In the genomic region with DNA sequence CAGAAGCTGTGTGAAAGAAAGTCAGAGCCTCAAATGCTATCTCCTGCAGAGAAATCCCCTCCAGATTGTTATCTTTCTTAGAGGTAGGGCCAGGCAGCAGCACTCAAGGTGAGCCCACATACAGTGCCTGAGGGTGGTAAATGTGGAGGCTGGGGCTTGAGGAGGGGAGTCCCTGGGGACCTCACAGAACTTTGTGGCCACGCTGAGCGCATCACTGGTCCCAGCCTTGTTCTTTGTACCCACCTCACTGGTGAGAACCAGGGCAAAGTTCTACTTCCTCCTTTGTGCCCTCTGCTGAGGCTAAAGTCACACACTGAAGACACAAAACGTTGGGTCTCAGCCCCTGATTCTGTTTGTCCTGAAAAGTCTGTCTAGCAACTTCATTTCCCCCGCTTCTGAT, we compare ENCODE assay signal across 11 mouse cellular contexts. TPM values are rescaled to one million over a fixed set of nuclear protein-coding genes. Genes with fewer than 3 reads are reported as not detected.
A peak's percentile ranks its signal among the peaks of the same experiment; 100 is the strongest.
DNase-seq lines count a peak whose midpoint lies in the region; ATAC-seq and TF ChIP-seq lines count a peak whose summit lies in the region.
"Had no signal": no experiment of that assay in that cellular context is flagged by ENCODE, and none has a peak within 500 bp of the region (broad histone marks: within the 10 kb centered on the region; RNA-seq: fewer than 3 reads in every experiment).

No protein-coding gene starts in this region.

- 67% methylated on average over 4 of the region's 4 CpGs for WGBS in lung, embryonic 14.5 days
- 78% methylated on average over 4 of the region's 4 CpGs for WGBS in midbrain, postnatal 0 days

- no peaks in the 10 kb centered on the region for H3K36me3 ChIP-seq in lung, embryonic 14.5 days (ENCODE audit: insufficient read depth)
- no peaks in the 10 kb centered on the region for H3K36me3 ChIP-seq in midbrain, postnatal 0 days (ENCODE audit: insufficient read depth, low read length)
- H3K36me3 ChIP-seq: embryonic facial prominence, embryonic 12.5 days; hindbrain, embryonic 13.5 days; neural tube, embryonic 15.5 days had no signal

- peak overlapping the region; percentile 65 for H3K4me2 ChIP-seq in lung, embryonic 14.5 days
- H3K4me2 ChIP-seq in midbrain, postnatal 0 days (ENCODE audit: low read depth, low read length, poor library complexity, severe bottlenecking): no peak overlapping the region
- H3K4me2 ChIP-seq: embryonic facial prominence, embryonic 12.5 days; neural tube, embryonic 15.5 days had no signal

- ATAC-seq in lung, embryonic 14.5 days (ENCODE audit: insufficient read depth): no peak
- no peak for ATAC-seq in midbrain, postnatal 0 days (ENCODE audit: low FRiP score)

- H3K9ac ChIP-seq in lung, embryonic 14.5 days: peak overlapping the region; percentile 31; the same call in 1 of the 2 replicates
- no peak overlapping the region for H3K9ac ChIP-seq in midbrain, postnatal 0 days (replicated peaks; ENCODE audit: low read length, poor library complexity, severe bottlenecking)
- H3K9ac ChIP-seq: embryonic facial prominence, embryonic 12.5 days; hindbrain, embryonic 13.5 days; neural tube, embryonic 15.5 days had no signal

- H3K27ac ChIP-seq in gastrocnemius, adult 2 months: peak overlapping the region; percentile 81; the same call in 1 of the 2 replicates
- H3K27ac ChIP-seq in brown adipose tissue, adult 24 weeks (replicated peaks; ENCODE audit: low read depth, low read length): peak overlapping the region; percentile 96
- H3K27ac ChIP-seq in lung, embryonic 14.5 days (ENCODE audit: low read depth): no peak overlapping the region
- no peak overlapping the region for H3K27ac ChIP-seq in midbrain, postnatal 0 days (ENCODE audit: low read depth, low read length)
- H3K27ac ChIP-seq: embryonic facial prominence, embryonic 12.5 days; hindbrain, embryonic 13.5 days; neural tube, embryonic 15.5 days had no signal

- H3K9me3 ChIP-seq in lung, embryonic 14.5 days (ENCODE audit: low read depth, low read length): no peaks in the 10 kb centered on the region
- no peaks in the 10 kb centered on the region for H3K9me3 ChIP-seq in midbrain, postnatal 0 days (ENCODE audit: low read length)
- H3K9me3 ChIP-seq: embryonic facial prominence, embryonic 12.5 days; hindbrain, embryonic 13.5 days; neural tube, embryonic 15.5 days had no signal

- peaks cover 5% of the 10 kb centered on the region; the same call in 1 of the 2 replicates for H3K27me3 ChIP-seq in lung, embryonic 14.5 days (ENCODE audit: insufficient read depth, low read length)
- peaks cover 5% of the 10 kb centered on the region; the same call in 1 of the 2 replicates for H3K27me3 ChIP-seq in midbrain, postnatal 0 days (ENCODE audit: insufficient read depth, low read length)

- peaks cover 8% of the 10 kb centered on the region; the same call in 1 of the 2 replicates for H3K4me1 ChIP-seq in brown adipose tissue, adult 24 weeks (ENCODE audit: control insufficient read depth, insufficient read depth, insufficient read length, low read length)
- H3K4me1 ChIP-seq in lung, embryonic 14.5 days (ENCODE audit: insufficient read depth): 0 out of 2 replicates have a peak, but pooled peaks cover 2% of the 10 kb centered on the region
- H3K4me1 ChIP-seq in midbrain, postnatal 0 days (ENCODE audit: insufficient read depth, low read length): 0 out of 2 replicates have a peak, but pooled peaks cover 3% of the 10 kb centered on the region

- DNase-seq in gastrocnemius, adult 2 months: no peak
- DNase-seq in gastrocnemius, postnatal 36 days: no peak
- DNase-seq in lung, embryonic 14.5 days: no peak
- DNase-seq in spleen, postnatal 14 days (ENCODE audit: low spot score in 2 of 2): peak; percentile 50 to 62
- no peak for DNase-seq in right cerebral cortex, postnatal 4 days
- no peak for DNase-seq in urinary bladder, adult 2 months (ENCODE audit: low spot score)
- DNase-seq in midbrain, postnatal 0 days (ENCODE audit: low spot score): no peak

- TF ChIP-seq CTCF in gastrocnemius, adult 2 months (IDR thresholded peaks at IDR 0.05): no peak
- TF ChIP-seq CTCF in lung, embryonic 14.5 days (IDR thresholded peaks at IDR 0.05; ENCODE audit: low read depth): no peak
- no peak for TF ChIP-seq CTCF in midbrain, postnatal 0 days (IDR thresholded peaks at IDR 0.05)

- intact Hi-C loops in gastrocnemius, adult 2 months (cut with DNase I): no loop called here
- intact Hi-C loops in gastrocnemius, postnatal 36 days (cut with DNase I): no loop called here

- H3K4me3 ChIP-seq in gastrocnemius, adult 2 months: peak overlapping the region; percentile 78
- H3K4me3 ChIP-seq in brown adipose tissue, adult 24 weeks (ENCODE audit: insufficient read depth, low read depth, low read length): peak overlapping the region; percentile 91
- H3K4me3 ChIP-seq in lung, embryonic 14.5 days (ENCODE audit: low read depth, low read length): peak overlapping the region; percentile 39
- H3K4me3 ChIP-seq in midbrain, postnatal 0 days (ENCODE audit: low read depth, low read length): no peak overlapping the region
- H3K4me3 ChIP-seq: embryonic facial prominence, embryonic 12.5 days; hindbrain, embryonic 13.5 days; neural tube, embryonic 15.5 days had no signal

RNA-seq across cellular contexts. Expression of gene Nrros, which starts 2.0 kb away (rescaled TPM):
- 1 to 10 TPM; 1.6 TPM for total RNA-seq in gastrocnemius, adult 2 months (2021)
- total RNA-seq in gastrocnemius, postnatal 36 days (2021): 1 to 10 TPM; 2.0 to 2.1 TPM
- polyA plus RNA-seq in brown adipose tissue, adult 24 weeks (2012; ENCODE audit: insufficient read depth, insufficient read length, missing spikeins): 3.3 and 6.0 TPM in 2 replicates
- polyA plus RNA-seq in lung, embryonic 14.5 days (2014; fragmentation: Nextera tagmentation; extraction: Ambion mirVana): 37.6 and 42.6 TPM in 2 replicates
- 19.4 TPM in 2 replicates for polyA plus RNA-seq in urinary bladder, adult 2 months (2012; rRNA removed)
- total RNA-seq in midbrain, postnatal 0 days (2014; rRNA removed): 9.9 and 11.3 TPM in 2 replicates
- 4.9 and 5.8 TPM in 2 replicates for polyA plus RNA-seq in midbrain, postnatal 0 days (2015; fragmentation: Nextera tagmentation; extraction: Ambion mirVana)

RNA-seq across cellular contexts. Expression of gene Bex6, which starts 16.2 kb away (rescaled TPM):
- total RNA-seq in gastrocnemius, adult 2 months (2021): not detected
- not detected for total RNA-seq in gastrocnemius, postnatal 36 days (2021)
- polyA plus RNA-seq in brown adipose tissue, adult 24 weeks (2012; ENCODE audit: insufficient read depth, insufficient read length, missing spikeins): not detected in 2 replicates
- polyA plus RNA-seq in lung, embryonic 14.5 days (2014; fragmentation: Nextera tagmentation; extraction: Ambion mirVana): not detected in 2 replicates
- polyA plus RNA-seq in urinary bladder, adult 2 months (2012; rRNA removed): 0.14 and 0.24 TPM in 2 replicates
- not detected in 2 replicates for total RNA-seq in midbrain, postnatal 0 days (2014; rRNA removed)
- polyA plus RNA-seq in midbrain, postnatal 0 days (2015; fragmentation: Nextera tagmentation; extraction: Ambion mirVana): not detected in 2 replicates
- polyA plus RNA-seq: hindbrain, embryonic 13.5 days; neural tube, embryonic 15.5 days had no signal

Comparison
In these comparisons a context has a peak if more than half of its experiments do, and no peak if none do; other contexts are left out.
1. DNase-seq: peak in spleen, postnatal 14 days (2 of 2); none in gastrocnemius, adult 2 months (single experiment), gastrocnemius, postnatal 36 days (0 of 2), lung, embryonic 14.5 days (single experiment), right cerebral cortex, postnatal 4 days (single experiment), urinary bladder, adult 2 months (single experiment) and midbrain, postnatal 0 days (single experiment).
2. H3K27ac ChIP-seq: peak in gastrocnemius, adult 2 months (single experiment) and brown adipose tissue, adult 24 weeks (single experiment); none in lung, embryonic 14.5 days (single experiment) and midbrain, postnatal 0 days (single experiment).